Mouse (Mus musculus) liver, adult 2 months (tissue): ENCODE results near the gene Ssh2.

Source experiments
- CTCF ChIP-seq: fragments of 200-500 bp; IDR thresholded peaks from 2 replicates; pipeline ENCODE4 v1.5.1; 2011; ENCODE audit warnings: low read depth, low read length, control low read depth
- POLR2A ChIP-seq: fragments of 200-500 bp; IDR thresholded peaks from 2 replicates; pipeline ENCODE4 v1.6.1; 2011; ENCODE audit warnings: low read length, control low read depth; ENCODE audit not compliant: insufficient read depth; ENCODE audit errors: extremely low read depth

GRCm38 (mm10) chr11:77466544-77466943, 250.5 kb downstream of the Ssh2 start:
- no peak for TF ChIP-seq CTCF
- TF ChIP-seq POLR2A: no peak
